Mouse (Mus musculus) v-Abl transformed pro-B cells (cell line): ENCODE data around the gene Gm28510.
"Not testable (repeated sequence)": the region's sequence is repeated elsewhere in the genome, so short reads cannot be mapped to it uniquely, and the experiment has no call there.

Source experiments
- in situ Hi-C, 2 experiments: fragments of 400-800 bp; cut with MboI; formaldehyde crosslinking; loops; one replicate each; pipeline ENCODE4 v1.15.1; 2025; ENCODE audit not compliant: unreplicated experiment in 2 of 2

Gm28510 gene

GRCm38 (mm10) chrY:10412437-10412836 is at the start of gene Gm28510:
Gene Gm28510 (plus strand): TSS chrY:10412737.
- in situ Hi-C loops, result not testable (repeated sequence)
